Mouse (Mus musculus): ENCODE measurements around the gene Cep295nl. TPM values are rescaled to one million over a fixed set of nuclear protein-coding genes. Genes with fewer than 3 reads are reported as not detected.

Cep295nl gene
- polyA plus RNA-seq, 1 experiment from 2014 or later, result 0.43 TPM

GRCm38 (mm10) chr11:118368330-118368729 is 26.0 kb upstream of the Cep295nl start:
- no peak overlapping the region for H3K4me2 ChIP-seq (replicated peaks)
- H3K9me3 ChIP-seq, result no peaks in the 10 kb centered on the region
- H3K27ac ChIP-seq, result no peak overlapping the region
- H3K27me3 ChIP-seq (replicated peaks), result no peaks in the 10 kb centered on the region
- H3K4me3 ChIP-seq, result no peak overlapping the region
- 0 out of 2 replicates have a peak, but pooled peaks cover 6% of the 10 kb centered on the region for H3K4me1 ChIP-seq
- 63% methylated on average over 3 of the region's 3 CpGs for WGBS
- no peak for ATAC-seq (ENCODE audit: low FRiP score, low read depth)
- H3K9ac ChIP-seq, result no peak overlapping the region
- no peaks in the 10 kb centered on the region for H3K36me3 ChIP-seq

- Histone ChIP-seq H3K4me1 (peaks cover 15% of the 10 kb centered on the region), H3K9ac (no peak overlapping the region), H3K36me3 (no peaks in the 10 kb centered on the region), H3K9me3 (no peaks in the 10 kb centered on the region), H3K4me2 (replicated peaks) (no peak overlapping the region), H3K4me3 (no peak overlapping the region), H3K27ac (no peak overlapping the region), H3K27me3 (replicated peaks) (no peaks in the 10 kb centered on the region)
- WGBS, result 73% methylated on average over 8 of the region's 8 CpGs
- no peak for ATAC-seq (ENCODE audit: low FRiP score, low read depth)
These were observed 24.3 kb upstream of the Cep295nl start for GRCm38 (mm10) chr11:118366559-118366958.

GRCm38 (mm10) chr11:118366108-118366507 is 23.8 kb upstream of the Cep295nl start:
- Histone ChIP-seq H3K4me1 (peaks cover 15% of the 10 kb centered on the region), H3K4me2 (replicated peaks) (no peak overlapping the region), H3K9ac (no peak overlapping the region), H3K36me3 (no peaks in the 10 kb centered on the region), H3K9me3 (no peaks in the 10 kb centered on the region), H3K27me3 (replicated peaks) (no peaks in the 10 kb centered on the region), H3K27ac (no peak overlapping the region), H3K4me3 (no peak overlapping the region)
- no peak for ATAC-seq (ENCODE audit: low FRiP score, low read depth)
- 74% methylated on average over 3 of the region's 3 CpGs for WGBS

GRCm38 (mm10) chr11:118365171-118365570 is 22.9 kb upstream of the Cep295nl start:
- ATAC-seq (ENCODE audit: low FRiP score, low read depth), result no peak
- no peaks in the 10 kb centered on the region for H3K9me3 ChIP-seq
- no peak overlapping the region for H3K4me3 ChIP-seq
- 68% methylated on average over 7 of the region's 7 CpGs for WGBS
- H3K4me1 ChIP-seq, result peaks cover 15% of the 10 kb centered on the region
- H3K9ac ChIP-seq, result no peak overlapping the region
- no peak overlapping the region for H3K27ac ChIP-seq
- H3K4me2 ChIP-seq (replicated peaks), result no peak overlapping the region
- no peaks in the 10 kb centered on the region for H3K36me3 ChIP-seq
- H3K27me3 ChIP-seq (replicated peaks), result no peaks in the 10 kb centered on the region

- 75% methylated on average over 4 of the region's 4 CpGs for WGBS
- ATAC-seq (ENCODE audit: low FRiP score, low read depth), result no peak
- Histone ChIP-seq H3K27ac (no peak overlapping the region), H3K4me3 (no peak overlapping the region), H3K4me1 (peaks cover 15% of the 10 kb centered on the region), H3K9ac (no peak overlapping the region), H3K27me3 (replicated peaks) (no peaks in the 10 kb centered on the region), H3K4me2 (replicated peaks) (no peak overlapping the region), H3K9me3 (no peaks in the 10 kb centered on the region), H3K36me3 (no peaks in the 10 kb centered on the region)
These were observed 21.7 kb upstream of the Cep295nl start for GRCm38 (mm10) chr11:118364021-118364420.

DNA sequence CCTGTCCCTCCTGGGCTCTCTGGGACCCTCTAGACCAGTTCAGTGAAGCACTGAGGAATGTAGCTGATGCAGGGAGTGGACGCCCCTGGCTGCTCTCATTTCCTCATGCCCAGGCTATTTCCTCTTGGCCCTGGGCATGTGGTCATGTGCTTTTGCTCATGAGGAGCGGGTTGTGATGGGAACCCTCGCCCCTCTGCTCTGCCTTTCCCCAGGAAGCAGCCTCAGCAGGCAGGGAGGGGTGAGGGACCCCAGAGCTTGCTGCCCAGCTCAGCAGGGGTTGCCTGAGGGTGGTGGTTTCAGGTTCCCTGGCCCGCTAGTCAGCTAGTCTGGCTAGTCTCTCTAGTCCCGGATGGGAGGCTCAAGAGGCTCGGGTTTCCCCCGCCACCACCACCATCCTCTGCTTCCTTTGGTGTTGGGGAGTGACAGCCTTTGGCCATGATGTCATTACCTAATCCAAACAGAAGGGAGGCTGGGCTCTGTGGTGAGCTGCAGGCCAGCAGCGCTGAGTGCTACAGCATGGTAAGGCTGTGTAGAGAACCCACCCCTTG is 20.7 kb upstream of the Cep295nl start:
- Histone ChIP-seq H3K9ac (no peak overlapping the region), H3K27ac (no peak overlapping the region), H3K27me3 (replicated peaks) (no peaks in the 10 kb centered on the region), H3K4me3 (no peak overlapping the region), H3K9me3 (no peaks in the 10 kb centered on the region), H3K4me2 (replicated peaks) (peak overlapping the region; percentile 31; the same call in 1 of the 2 replicates), H3K36me3 (no peaks in the 10 kb centered on the region), H3K4me1 (peaks cover 15% of the 10 kb centered on the region)
- no peak for ATAC-seq (ENCODE audit: low FRiP score, low read depth)
- 7% methylated on average over 8 of the region's 8 CpGs for WGBS

GRCm38 (mm10) chr11:118362501-118362900 is 20.2 kb upstream of the Cep295nl start:
- Histone ChIP-seq H3K4me3 (no peak overlapping the region), H3K27me3 (replicated peaks) (no peaks in the 10 kb centered on the region), H3K9ac (no peak overlapping the region), H3K27ac (no peak overlapping the region), H3K9me3 (no peaks in the 10 kb centered on the region), H3K4me2 (replicated peaks) (no peak overlapping the region), H3K4me1 (peaks cover 15% of the 10 kb centered on the region), H3K36me3 (no peaks in the 10 kb centered on the region)
- no peak for ATAC-seq (ENCODE audit: low FRiP score, low read depth)
- WGBS, result 67% methylated on average over 1 of the region's 1 CpGs

- Histone ChIP-seq H3K36me3 (no peaks in the 10 kb centered on the region), H3K4me3 (no peak overlapping the region), H3K9ac (no peak overlapping the region), H3K4me1 (peaks cover 15% of the 10 kb centered on the region), H3K27me3 (replicated peaks) (no peaks in the 10 kb centered on the region), H3K27ac (no peak overlapping the region), H3K4me2 (replicated peaks) (no peak overlapping the region), H3K9me3 (no peaks in the 10 kb centered on the region)
- no peak for ATAC-seq (ENCODE audit: low FRiP score, low read depth)
- 78% methylated on average over 10 of the region's 10 CpGs for WGBS
These were observed 18.6 kb upstream of the Cep295nl start for GRCm38 (mm10) chr11:118360907-118361341.

- ATAC-seq (ENCODE audit: low FRiP score, low read depth), result no peak
- no peaks in the 10 kb centered on the region for H3K36me3 ChIP-seq
- WGBS, result 84% methylated on average over 7 of the region's 7 CpGs
- no peaks in the 10 kb centered on the region for H3K9me3 ChIP-seq
- H3K9ac ChIP-seq, result no peak overlapping the region
- H3K4me3 ChIP-seq, result no peak overlapping the region
- no peak overlapping the region for H3K27ac ChIP-seq
- H3K4me1 ChIP-seq, result peaks cover 19% of the 10 kb centered on the region
- no peak overlapping the region for H3K4me2 ChIP-seq (replicated peaks)
- no peaks in the 10 kb centered on the region for H3K27me3 ChIP-seq (replicated peaks)
These were observed 18.2 kb upstream of the Cep295nl start for GRCm38 (mm10) chr11:118360491-118360890.

DNA sequence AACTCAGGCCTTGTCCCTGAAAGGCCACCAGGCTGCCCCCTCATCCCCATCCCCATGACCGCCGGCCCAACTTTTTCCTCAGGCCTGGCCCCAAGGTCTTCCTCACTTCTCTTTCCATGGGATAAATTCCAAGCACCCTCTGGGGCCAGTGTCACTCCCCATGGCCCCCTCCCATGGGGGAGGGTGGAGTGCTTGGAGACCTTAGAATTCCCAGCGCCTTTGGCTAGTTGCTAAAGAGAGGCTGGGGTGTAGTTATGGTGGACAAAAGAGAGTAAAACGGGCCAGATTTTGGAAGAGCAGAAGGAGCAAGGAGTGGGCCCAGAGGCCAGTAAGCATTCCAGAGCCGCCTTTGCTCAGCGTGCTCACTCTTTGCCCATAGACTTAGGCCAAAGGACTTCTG is 13.3 kb upstream of the Cep295nl start, which contains the start of gene Timp2:
Timp2 (minus strand) TSS at position 101 of the 400 bp plus-strand sequence.
- Histone ChIP-seq H3K27ac (peak within 1 kb of the TSS; percentile 66), H3K4me1 (peaks cover 32% of the 10 kb centered on the region), H3K9me3 (no peaks in the 10 kb centered on the region), H3K9ac (peak within 1 kb of the TSS; percentile 92), H3K4me2 (replicated peaks) (peak within 1 kb of the TSS; percentile 89), H3K4me3 (peak within 1 kb of the TSS; percentile 74), H3K27me3 (replicated peaks) (no peaks in the 10 kb centered on the region), H3K36me3 (no peaks in the 10 kb centered on the region)
- ATAC-seq (ENCODE audit: low FRiP score, low read depth), result no peak
- WGBS, result 30% methylated on average over 6 of the region's 6 CpGs

GRCm38 (mm10) chr11:118355205-118355604 is 12.9 kb upstream of the Cep295nl start:
- Histone ChIP-seq H3K9ac (peak overlapping the region; percentile 92), H3K4me3 (peak overlapping the region; percentile 74), H3K27me3 (replicated peaks) (no peaks in the 10 kb centered on the region), H3K27ac (peak overlapping the region; percentile 66), H3K4me1 (peaks cover 32% of the 10 kb centered on the region), H3K4me2 (replicated peaks) (peak overlapping the region; percentile 89), H3K36me3 (no peaks in the 10 kb centered on the region), H3K9me3 (no peaks in the 10 kb centered on the region)
- ATAC-seq (ENCODE audit: low FRiP score, low read depth), result peak; percentile 90
- WGBS, result 2% methylated on average over 42 of the region's 43 CpGs

DNA sequence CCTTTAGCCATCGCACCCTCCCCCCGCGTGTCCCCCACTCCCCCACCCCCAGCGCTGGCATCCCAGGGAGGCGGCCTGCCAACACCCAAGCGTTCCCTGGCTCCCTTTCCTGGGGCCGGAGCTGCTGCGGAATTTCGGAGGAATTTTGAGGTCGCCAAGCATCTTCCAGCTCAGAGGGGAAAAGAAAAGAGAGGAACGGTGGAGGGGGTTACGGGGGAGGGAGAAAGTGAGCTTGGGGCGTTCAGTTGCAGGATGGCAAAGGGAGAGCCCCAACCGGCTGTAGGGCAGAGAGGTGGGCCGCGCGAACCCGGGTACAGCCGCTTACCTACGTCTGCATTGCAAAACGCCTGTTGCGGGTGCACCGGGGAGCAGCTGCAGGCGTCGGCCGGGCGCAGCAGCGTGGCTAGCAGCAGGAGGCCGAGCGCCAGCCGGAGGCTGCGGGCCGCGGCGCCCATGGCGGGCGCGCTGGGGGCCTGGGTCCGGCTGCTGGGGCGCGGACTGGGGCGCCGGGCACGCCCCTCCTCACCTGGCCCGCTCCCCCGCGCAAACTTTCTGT is 12.4 kb upstream of the Cep295nl start:
- H3K4me2 ChIP-seq (replicated peaks), result peak overlapping the region; percentile 89

GRCm38 (mm10) chr11:118349494-118349893 is 7.2 kb upstream of the Cep295nl start:
- WGBS, result 85% methylated on average over 5 of the region's 5 CpGs
- Histone ChIP-seq H3K9ac (no peak overlapping the region), H3K9me3 (no peaks in the 10 kb centered on the region), H3K36me3 (no peaks in the 10 kb centered on the region), H3K4me3 (no peak overlapping the region), H3K27ac (no peak overlapping the region), H3K4me2 (replicated peaks) (no peak overlapping the region), H3K27me3 (replicated peaks) (no peaks in the 10 kb centered on the region), H3K4me1 (peaks cover 32% of the 10 kb centered on the region)
- ATAC-seq (ENCODE audit: low FRiP score, low read depth), result no peak

More for the DNA sequence above, 12.4 kb upstream of the Cep295nl start:
- under 1% methylated on average over 46 of the region's 47 CpGs for WGBS
- H3K4me1 ChIP-seq, result peaks cover 32% of the 10 kb centered on the region
- H3K9ac ChIP-seq, result peak overlapping the region; percentile 92
- peak; percentile 71 for ATAC-seq (ENCODE audit: low FRiP score, low read depth)
- H3K27me3 ChIP-seq (replicated peaks), result no peaks in the 10 kb centered on the region
- H3K9me3 ChIP-seq, result no peaks in the 10 kb centered on the region
- H3K27ac ChIP-seq, result peak overlapping the region; percentile 66
- H3K36me3 ChIP-seq, result no peaks in the 10 kb centered on the region
- H3K4me3 ChIP-seq, result peak overlapping the region; percentile 74
